Mouse (Mus musculus) forebrain, embryonic 15.5 days (tissue): Measurements from ENCODE around the gene Helz2. TPM values are rescaled to one million over a fixed set of nuclear protein-coding genes. Genes with fewer than 3 reads are reported as not detected.
"Not testable (repeated sequence)": the region's sequence is repeated elsewhere in the genome, so short reads cannot be mapped to it uniquely, and the experiment has no call there.

Source experiments
- ATAC-seq: fragments of 200-750 bp; cut with Nextera tagmentation; replicated peaks from 2 replicates; pipeline ENCODE4 v1.8.0; 2017; ENCODE audit warnings: mild to moderate bottlenecking, moderate TSS enrichment, moderate library complexity
- H3K27ac ChIP-seq: fragments of 300-500 bp; sonication (generic); replicated peaks from 2 replicates; pipeline ENCODE4 v1.5.1; 2015; ENCODE audit warnings: mild to moderate bottlenecking, inconsistent platforms
- H3K27me3 ChIP-seq: fragments of 300-500 bp; sonication (generic); 2 replicates; pipeline ENCODE4 v1.6.1; 2015; ENCODE audit warnings: inconsistent platforms
- H3K36me3 ChIP-seq: fragments of 300-500 bp; sonication (generic); 2 replicates; pipeline ENCODE4 v1.6.1; 2015; ENCODE audit warnings: mild to moderate bottlenecking, inconsistent platforms
- H3K4me1 ChIP-seq: fragments of 300-500 bp; sonication (generic); 2 replicates; pipeline ENCODE4 v1.6.1; 2015; ENCODE audit warnings: inconsistent platforms
- H3K4me2 ChIP-seq: fragments of 300-500 bp; sonication (generic); replicated peaks from 2 replicates; pipeline ENCODE4 v1.6.1; 2015; ENCODE audit warnings: mild to moderate bottlenecking, inconsistent platforms
- H3K4me3 ChIP-seq: fragments of 300-500 bp; sonication (generic); 2 replicates; pipeline ENCODE4 v1.5.1; 2015; ENCODE audit warnings: mild to moderate bottlenecking, inconsistent platforms
- H3K9ac ChIP-seq: fragments of 300-500 bp; sonication (generic); replicated peaks from 2 replicates; pipeline ENCODE4 v1.6.1; 2015; ENCODE audit warnings: mild to moderate bottlenecking, inconsistent platforms
- H3K9me3 ChIP-seq: fragments of 300-500 bp; sonication (generic); 2 replicates; pipeline ENCODE4 v1.6.1; 2016; ENCODE audit warnings: inconsistent platforms
- WGBS: fragments of 180-500 bp; shearing (Covaris S2); methylation state at CpG from one replicate; pipeline ENCODE4 v1.1.7; 2015; ENCODE audit warnings: mixed read lengths; 5-methylcytosine and 5-hydroxymethylcytosine counted together
- polyA plus RNA-seq: library from polyadenylated mRNA; unstranded; fragments of >200 nt; fragmentation: Nextera tagmentation; extraction: Ambion mirVana; gene quantifications from 2 replicates; pipeline ENCODE4 v1.2.1, GENCODE M21; 2015

The Helz2 gene
- polyA plus RNA-seq, 1 experiment from 2014 or later, result 0.37 TPM

- H3K4me2 ChIP-seq, result peak overlapping the region; percentile 39
- peak overlapping the region; percentile 21 for H3K4me3 ChIP-seq
- peaks cover 36% of the 10 kb centered on the region for H3K27me3 ChIP-seq
- ATAC-seq, result no peak
- no peak overlapping the region for H3K27ac ChIP-seq
- H3K4me1 ChIP-seq, result peaks cover 11% of the 10 kb centered on the region
- H3K9ac ChIP-seq, result no peak overlapping the region
- no peaks in the 10 kb centered on the region for H3K36me3 ChIP-seq
- H3K9me3 ChIP-seq, result no peaks in the 10 kb centered on the region
- WGBS, result 3% methylated on average over 34 of the region's 34 CpGs
These were observed 29.3 kb downstream of the Helz2 start for GRCm38 (mm10) chr2:181212389-181213020.

- no peak overlapping the region for H3K4me3 ChIP-seq
- H3K9ac ChIP-seq, result no peak overlapping the region
- 87% methylated on average over 9 of the region's 9 CpGs for WGBS
- H3K4me1 ChIP-seq, result no peaks in the 10 kb centered on the region
- H3K27ac ChIP-seq, result no peak overlapping the region
- no peaks in the 10 kb centered on the region for H3K36me3 ChIP-seq
- H3K27me3 ChIP-seq, result no peaks in the 10 kb centered on the region
- no peaks in the 10 kb centered on the region for H3K9me3 ChIP-seq
- no peak overlapping the region for H3K4me2 ChIP-seq
- no peak for ATAC-seq
These were observed 35.7 kb downstream of the Helz2 start for GRCm38 (mm10) chr2:181206118-181206517.

- Histone ChIP-seq H3K9me3 (no peaks in the 10 kb centered on the region), H3K27ac (no peak overlapping the region), H3K4me2 (no peak overlapping the region), H3K4me1 (no peaks in the 10 kb centered on the region), H3K27me3 (no peaks in the 10 kb centered on the region), H3K9ac (no peak overlapping the region), H3K4me3 (no peak overlapping the region), H3K36me3 (no peaks in the 10 kb centered on the region)
- no peak for ATAC-seq
- WGBS, result 91% methylated on average over 5 of the region's 5 CpGs
These were observed 36.1 kb downstream of the Helz2 start for GRCm38 (mm10) chr2:181205678-181206077.

- Histone ChIP-seq H3K36me3 (no peaks in the 10 kb centered on the region), H3K27me3 (no peaks in the 10 kb centered on the region), H3K4me3 (no peak overlapping the region), H3K4me2 (no peak overlapping the region), H3K9me3 (no peaks in the 10 kb centered on the region), H3K9ac (no peak overlapping the region), H3K4me1 (no peaks in the 10 kb centered on the region), H3K27ac (no peak overlapping the region)
- ATAC-seq, result no peak
- 78% methylated on average over 6 of the region's 6 CpGs for WGBS
These were observed 38.9 kb downstream of the Helz2 start for GRCm38 (mm10) chr2:181202886-181203285.

- no peak for ATAC-seq
- no peak within 1 kb of the TSS for H3K9ac ChIP-seq
- no peaks in the 10 kb centered on the region for H3K36me3 ChIP-seq
- no peaks in the 10 kb centered on the region for H3K4me1 ChIP-seq
- no peak within 1 kb of the TSS for H3K4me3 ChIP-seq
- no peaks in the 10 kb centered on the region for H3K27me3 ChIP-seq
- no peaks in the 10 kb centered on the region for H3K9me3 ChIP-seq
- WGBS, result 79% methylated on average over 3 of the region's 3 CpGs
- no peak within 1 kb of the TSS for H3K27ac ChIP-seq
- H3K4me2 ChIP-seq, result no peak within 1 kb of the TSS
These were observed 39.4 kb downstream of the Helz2 start, which contains the start of gene Ptk6 for GRCm38 (mm10) chr2:181202422-181202821. Ptk6 (minus strand) TSS chr2:181202789.

- Histone ChIP-seq H3K27me3 (no peaks in the 10 kb centered on the region), H3K4me3 (no peak overlapping the region), H3K27ac (no peak overlapping the region), H3K36me3 (no peaks in the 10 kb centered on the region), H3K4me1 (no peaks in the 10 kb centered on the region), H3K9me3 (no peaks in the 10 kb centered on the region), H3K4me2 (no peak overlapping the region), H3K9ac (no peak overlapping the region)
- ATAC-seq, result no peak
- WGBS, result 77% methylated on average over 3 of the region's 3 CpGs
These were observed 40.2 kb downstream of the Helz2 start for GRCm38 (mm10) chr2:181201606-181202005.

- Histone ChIP-seq H3K36me3 (no peaks in the 10 kb centered on the region), H3K27ac (no peak overlapping the region), H3K9ac (no peak overlapping the region), H3K4me2 (no peak overlapping the region), H3K4me3 (no peak overlapping the region), H3K4me1 (no peaks in the 10 kb centered on the region), H3K9me3 (no peaks in the 10 kb centered on the region), H3K27me3 (no peaks in the 10 kb centered on the region)
- no peak for ATAC-seq
- WGBS, result 88% methylated on average over 4 of the region's 4 CpGs
These were observed 45.1 kb downstream of the Helz2 start for GRCm38 (mm10) chr2:181196628-181197300.

GRCm38 (mm10) chr2:181193044-181193443 lies 48.8 kb downstream of the Helz2 start:
- H3K9me3 ChIP-seq, result no peaks in the 10 kb centered on the region
- H3K4me3 ChIP-seq, result no peak overlapping the region
- peaks cover 11% of the 10 kb centered on the region for H3K36me3 ChIP-seq
- H3K27ac ChIP-seq, result no peak overlapping the region
- H3K27me3 ChIP-seq, result no peaks in the 10 kb centered on the region
- ATAC-seq, result no peak
- WGBS, result 83% methylated on average over 3 of the region's 3 CpGs
- H3K4me1 ChIP-seq, result peaks cover 9% of the 10 kb centered on the region
- no peak overlapping the region for H3K9ac ChIP-seq
- no peak overlapping the region for H3K4me2 ChIP-seq

GRCm38 (mm10) chr2:181191936-181192335 lies 49.9 kb downstream of the Helz2 start:
- Histone ChIP-seq H3K9ac (no peak overlapping the region), H3K27me3 (no peaks in the 10 kb centered on the region), H3K36me3 (peaks cover 11% of the 10 kb centered on the region), H3K4me1 (peaks cover 9% of the 10 kb centered on the region), H3K4me2 (no peak overlapping the region), H3K4me3 (no peak overlapping the region), H3K9me3 (no peaks in the 10 kb centered on the region), H3K27ac (no peak overlapping the region)
- ATAC-seq, result no peak
- WGBS, result 60% methylated on average over 4 of the region's 4 CpGs

- H3K4me3 ChIP-seq, ATAC-seq, H3K27ac ChIP-seq, H3K27me3 ChIP-seq, H3K9me3 ChIP-seq, H3K4me2 ChIP-seq, H3K9ac ChIP-seq: not testable (repeated sequence)
- H3K36me3 ChIP-seq, result peaks cover 11% of the 10 kb centered on the region
- 78% methylated on average over 4 of the region's 4 CpGs for WGBS
- H3K4me1 ChIP-seq, result peaks cover 13% of the 10 kb centered on the region
These were observed 50.4 kb downstream of the Helz2 start for GRCm38 (mm10) chr2:181191385-181191784.

GRCm38 (mm10) chr2:181189321-181189720 lies 52.5 kb downstream of the Helz2 start:
- no peak overlapping the region for H3K27ac ChIP-seq
- 93% methylated on average over 1 of the region's 1 CpGs for WGBS
- no peaks in the 10 kb centered on the region for H3K27me3 ChIP-seq
- peaks cover 16% of the 10 kb centered on the region for H3K4me1 ChIP-seq
- H3K36me3 ChIP-seq, result peaks cover 11% of the 10 kb centered on the region
- no peak for ATAC-seq
- no peak overlapping the region for H3K4me3 ChIP-seq
- H3K9me3 ChIP-seq, result no peaks in the 10 kb centered on the region
- no peak overlapping the region; the same call in 1 of the 2 replicates for H3K4me2 ChIP-seq
- no peak overlapping the region for H3K9ac ChIP-seq

GRCm38 (mm10) chr2:181188681-181189080 lies 53.1 kb downstream of the Helz2 start:
- no peaks in the 10 kb centered on the region for H3K9me3 ChIP-seq
- no peak for ATAC-seq
- H3K4me2 ChIP-seq, result peak overlapping the region; percentile 74
- peak overlapping the region; percentile 88 for H3K4me3 ChIP-seq
- WGBS, result 80% methylated on average over 2 of the region's 2 CpGs
- H3K36me3 ChIP-seq, result peaks cover 11% of the 10 kb centered on the region
- peaks cover 16% of the 10 kb centered on the region for H3K4me1 ChIP-seq
- no peaks in the 10 kb centered on the region for H3K27me3 ChIP-seq
- peak overlapping the region; percentile 24; the same call in 1 of the 2 replicates for H3K27ac ChIP-seq
- H3K9ac ChIP-seq, result peak overlapping the region; percentile 99; the same call in 1 of the 2 replicates
